Mouse (Mus musculus) activated CD4-positive, CD25-positive, alpha-beta regulatory T cell (primary cell): Measurements from ENCODE around the gene Ddx51. TPM values are rescaled to one million over a fixed set of nuclear protein-coding genes. Genes with fewer than 3 reads are reported as not detected.

Experiments
- polyA plus RNA-seq, 2 experiments: library from polyadenylated mRNA; unstranded; fragments of 100-300 nt; shearing (Covaris generic); gene quantifications; one replicate each; pipeline ENCODE4 v1.2.1; 2017

Ddx51 gene
- 10 to 100 TPM; 25.3 to 31.7 TPM for polyA plus RNA-seq

DNA sequence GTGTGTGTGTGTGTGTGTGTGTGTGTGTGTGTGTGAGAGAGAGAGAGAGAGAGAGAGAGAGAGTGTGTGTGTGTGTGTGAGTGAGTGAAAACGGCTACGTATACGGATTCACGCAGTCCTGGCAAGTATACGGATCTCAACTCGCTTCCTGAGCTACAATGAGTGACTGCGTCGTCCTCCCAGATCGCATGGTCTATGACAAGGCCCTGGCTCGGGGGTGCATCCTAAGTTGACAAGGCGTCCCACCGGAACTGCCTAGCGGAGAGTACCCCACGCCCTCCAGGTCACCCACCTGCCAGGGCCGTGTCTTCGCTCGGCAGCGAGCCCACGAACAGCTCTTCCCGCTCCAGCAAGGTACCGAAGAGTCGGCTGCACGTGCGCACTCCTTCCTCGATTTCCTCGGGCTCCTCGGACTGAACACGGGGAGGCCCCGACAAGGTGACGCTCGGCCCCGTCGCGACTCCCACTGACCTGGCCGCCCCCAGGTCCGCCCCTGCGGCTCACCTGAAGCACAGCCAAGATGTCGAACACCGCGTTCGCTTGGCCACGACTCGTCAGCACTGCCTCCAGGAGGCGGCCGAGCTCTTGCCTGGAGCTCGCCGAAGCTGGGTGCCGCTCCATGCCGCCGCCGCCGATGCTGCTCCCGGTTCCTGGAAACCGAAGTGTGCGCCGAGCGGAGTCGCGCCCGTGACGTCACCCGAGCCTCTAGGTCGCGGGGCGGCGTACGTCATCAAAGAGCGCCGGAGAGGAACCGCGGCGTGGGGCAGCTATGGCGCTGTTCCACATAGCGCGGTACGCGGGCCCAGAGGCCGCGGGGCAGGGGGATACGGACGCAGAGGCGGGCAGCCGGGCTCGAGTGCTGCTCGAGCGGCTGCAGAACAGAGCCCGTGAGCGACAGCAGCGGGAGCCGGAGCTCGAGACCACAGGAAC, at the start of gene Ddx51, which contains the start of gene Noc4l:
Ddx51 (plus strand) TSS at position 733 of the 930 bp plus-strand sequence.
Noc4l (minus strand) TSS at position 699 of the 930 bp plus-strand sequence.

Other genes with a start within 250 kb of the Ddx51 start
- 10 to 100 TPM; 24.9 to 46.5 TPM for gene Fbrsl1, start 204.9 kb upstream of the Ddx51 start, polyA plus RNA-seq
- gene Galnt9, start 109.1 kb upstream of the Ddx51 start, polyA plus RNA-seq: 1 to 10 TPM; 3.6 to 5.8 TPM
- 10 to 100 TPM; 70.1 to 76.4 TPM for gene Noc4l, start within 50 bp of the Ddx51 start, polyA plus RNA-seq
- 10 to 100 TPM; 40.3 to 46.5 TPM for gene Ep400, start 117.3 kb downstream of the Ddx51 start, polyA plus RNA-seq
- 10 to 100 TPM; 29.6 to 31.9 TPM for gene Pus1, start 127.2 kb downstream of the Ddx51 start, polyA plus RNA-seq
- 10 to 100 TPM; 22.4 to 35.2 TPM for gene Ulk1, start 156.6 kb downstream of the Ddx51 start, polyA plus RNA-seq
- gene Hscb, start 186.3 kb downstream of the Ddx51 start, polyA plus RNA-seq: 10 to 100 TPM; 35.2 to 38.8 TPM
- gene Chek2, start 186.5 kb downstream of the Ddx51 start, polyA plus RNA-seq: 10 to 100 TPM in 1 of 2 experiments, 1 to 10 TPM in 1; 6.1 to 10.8 TPM
- gene Ttc28, start 226.4 kb downstream of the Ddx51 start, polyA plus RNA-seq: 1 to 10 TPM; 2.3 to 2.8 TPM